Comparison of ENCODE assay signal across 8 mouse cellular contexts in genomic region chr14:102883344-102884122, GRCm38 (mm10).
A peak's percentile ranks its signal among the peaks of the same experiment; 100 is the strongest.
DNase-seq lines count a peak whose midpoint lies in the region; ATAC-seq and TF ChIP-seq lines count a peak whose summit lies in the region.

No protein-coding gene starts in this region.

- intact Hi-C loops in heart, postnatal 25 days (cut with DNase I): loop anchor here (2.0 to 5.0 kb wide), 3 partner anchors 13 to 99 kb away; partner anchors contain the start of gene Kctd12
- intact Hi-C loops in left cerebral cortex, adult 2 months (cut with DNase I): loop anchor here (5.0 kb wide), 1 partner anchor 99 kb away; the partner anchor contains the start of gene Kctd12

- TF ChIP-seq CTCF in liver, adult 2 months (IDR thresholded peaks at IDR 0.05; ENCODE audit: low read depth, low read length): no peak
- TF ChIP-seq CTCF in left cerebral cortex, adult 2 months (IDR thresholded peaks at IDR 0.05): no peak

- H3K79me2 ChIP-seq in liver, adult 2 months (ENCODE audit: control insufficient read depth, insufficient read depth, low read length): no peaks in the 10 kb centered on the region

- no peak overlapping the region for H3K4me2 ChIP-seq in liver, embryonic 12.5 days
- H3K4me2 ChIP-seq in lung, embryonic 15.5 days: no peak overlapping the region

- H3K4me1 ChIP-seq in liver, adult 2 months (ENCODE audit: control insufficient read depth, insufficient read depth, low read length): no peaks in the 10 kb centered on the region
- no peaks in the 10 kb centered on the region for H3K4me1 ChIP-seq in liver, embryonic 12.5 days
- H3K4me1 ChIP-seq in lung, embryonic 15.5 days: no peaks in the 10 kb centered on the region

- no peaks in the 10 kb centered on the region for H3K36me3 ChIP-seq in liver, adult 2 months (ENCODE audit: control insufficient read depth, insufficient read depth, low read length)
- no peaks in the 10 kb centered on the region for H3K36me3 ChIP-seq in liver, embryonic 12.5 days
- H3K36me3 ChIP-seq in lung, embryonic 15.5 days: no peaks in the 10 kb centered on the region

- TF ChIP-seq POLR2A in liver, adult 2 months (IDR thresholded peaks at IDR 0.05; ENCODE audit: extremely low read depth, insufficient read depth, low read length): no peak

- DNase-seq in liver, adult 2 months (ENCODE audit: extremely low read depth, low read depth, low spot score): peak; percentile 21
- peak; percentile 32 for DNase-seq in embryo, embryonic 10.5 days (ENCODE audit: low spot score)
- peak; percentile 28 for DNase-seq in heart, postnatal 25 days (ENCODE audit: low spot score)
- no peak for DNase-seq in urinary bladder, postnatal 10 days (ENCODE audit: low spot score)
- DNase-seq in layer of hippocampus, adult 11-12 months (ENCODE audit: low spot score): no peak
- no peak for DNase-seq in left cerebral cortex, adult 2 months (ENCODE audit: extremely low spot score in 1 of 2, low spot score in 2 of 2)

- H3K9me3 ChIP-seq in liver, embryonic 12.5 days (replicated peaks): no peaks in the 10 kb centered on the region
- H3K9me3 ChIP-seq in lung, embryonic 15.5 days: no peaks in the 10 kb centered on the region

- 79% methylated on average over 15 of the region's 15 CpGs for WGBS in liver, adult 2 months
- 71% methylated on average over 15 of the region's 15 CpGs for WGBS in liver, embryonic 12.5 days (ENCODE audit: insufficient replicate concordance)
- 79% methylated on average over 15 of the region's 15 CpGs for WGBS in lung, embryonic 15.5 days

- no peak for ATAC-seq in liver, embryonic 12.5 days
- ATAC-seq in lung, embryonic 15.5 days (ENCODE audit: borderline replicate concordance, extremely low read depth, low FRiP score, low TSS enrichment): peak; percentile 71; the same call in 1 of the 2 replicates

- no peaks in the 10 kb centered on the region for H3K27me3 ChIP-seq in liver, adult 2 months (ENCODE audit: control insufficient read depth, insufficient read depth, low read length)
- H3K27me3 ChIP-seq in liver, embryonic 12.5 days (replicated peaks): no peaks in the 10 kb centered on the region
- H3K27me3 ChIP-seq in lung, embryonic 15.5 days: no peaks in the 10 kb centered on the region

- H3K27ac ChIP-seq in liver, adult 2 months (replicated peaks; ENCODE audit: insufficient read depth, low read depth, low read length): 0 out of 2 replicates have a peak overlapping the region, but pooled peaks have one; percentile 16
- no peak overlapping the region for H3K27ac ChIP-seq in liver, embryonic 12.5 days
- no peak overlapping the region for H3K27ac ChIP-seq in lung, embryonic 15.5 days
- H3K27ac ChIP-seq in left cerebral cortex, adult 2 months: no peak overlapping the region; the same call in 1 of the 2 replicates

- H3K9ac ChIP-seq in liver, adult 2 months (ENCODE audit: low read depth, low read length): no peak overlapping the region
- no peak overlapping the region for H3K9ac ChIP-seq in liver, embryonic 12.5 days
- no peak overlapping the region for H3K9ac ChIP-seq in lung, embryonic 15.5 days

- H3K4me3 ChIP-seq in liver, adult 2 months (ENCODE audit: insufficient read depth, low read depth, low read length): no peak overlapping the region
- no peak overlapping the region for H3K4me3 ChIP-seq in liver, embryonic 12.5 days
- no peak overlapping the region for H3K4me3 ChIP-seq in lung, embryonic 15.5 days
- no peak overlapping the region for H3K4me3 ChIP-seq in left cerebral cortex, adult 2 months

Comparison
In these comparisons a context has a peak if more than half of its experiments do, and no peak if none do; other contexts are left out.
1. DNase-seq: peak in liver, adult 2 months (single experiment), embryo, embryonic 10.5 days (single experiment) and heart, postnatal 25 days (single experiment); none in urinary bladder, postnatal 10 days (single experiment), layer of hippocampus, adult 11-12 months (single experiment) and left cerebral cortex, adult 2 months (0 of 2).